Mouse (Mus musculus) embryonic stem cell, embryonic (primary cell): ENCODE measurements at regions not wholly inside any gene's neighbourhood (a gene's known extent, or its start where the extent isn't known, plus 50 kb on each side); places are given as distances from the start of the nearest gene placed in this dataset.

Experiments
- CTCF ChIA-PET, 4 experiments: fragments of 300-600 bp in 2 of 4; fragments of 350-600 bp in 2 of 4; sonication (Branson Sonifier 250); formaldehyde crosslinking; loops; one replicate each; lab custom pipeline; 2022; ENCODE audit warnings: inconsistent platforms in 2 of 4; lab: Charles Lee
- POLR2A ChIA-PET, 4 experiments: fragments of 300-600 bp in 2 of 4; fragments of 350-600 bp in 2 of 4; sonication (Branson Sonifier 250); formaldehyde crosslinking; loops; one replicate each; lab custom pipeline; 2022; ENCODE audit warnings: antibody characterized with exemption in 4 of 4, inconsistent platforms in 1 of 4; lab: Charles Lee

GRCm38 (mm10) chr16:46331336-46331735 is 167.0 kb downstream of the Nectin3 start:
- CTCF ChIA-PET: no interaction called here
- POLR2A ChIA-PET: no interaction called here

GRCm38 (mm10) chr16:46299079-46299721 is 144.3 kb upstream of the Gm4737 start:
- CTCF ChIA-PET: no interaction called here
- POLR2A ChIA-PET: interaction anchor here in 1 of 4 experiments (0.6 kb wide), 1 partner anchor 19 kb away, joined by 3 read pairs; no protein-coding TSS in a partner anchor

- ChIA-PET POLR2A (no interaction called here), CTCF (no interaction called here)
Observed at GRCm38 (mm10) chr16:46297192-46297591, 142.3 kb upstream of the Gm4737 start.

GRCm38 (mm10) chr16:46296412-46296811 is 141.5 kb upstream of the Gm4737 start:
- ChIA-PET POLR2A (no interaction called here), CTCF (no interaction called here)

- CTCF ChIA-PET: no interaction called here
- POLR2A ChIA-PET: no interaction called here
Observed at GRCm38 (mm10) chr16:46293831-46294230, 139.0 kb upstream of the Gm4737 start.

GRCm38 (mm10) chr16:46291067-46291833 is 136.4 kb upstream of the Gm4737 start:
- POLR2A ChIA-PET: no interaction called here
- CTCF ChIA-PET: no interaction called here

- CTCF ChIA-PET: no interaction called here
- POLR2A ChIA-PET: no interaction called here
Observed at GRCm38 (mm10) chr16:46290199-46290598, 135.3 kb upstream of the Gm4737 start.

- CTCF ChIA-PET: no interaction called here
- POLR2A ChIA-PET: no interaction called here
Observed at GRCm38 (mm10) chr16:46267533-46267932, 112.7 kb upstream of the Gm4737 start.

- POLR2A ChIA-PET: no interaction called here
- CTCF ChIA-PET: no interaction called here
Observed at GRCm38 (mm10) chr16:46251639-46252038, 96.8 kb upstream of the Gm4737 start.

GRCm38 (mm10) chr16:46250943-46251342 is 96.1 kb upstream of the Gm4737 start:
- ChIA-PET CTCF (no interaction called here), POLR2A (no interaction called here)

GRCm38 (mm10) chr16:46245598-46245997 is 90.7 kb upstream of the Gm4737 start:
- POLR2A ChIA-PET: no interaction called here
- CTCF ChIA-PET: no interaction called here

- ChIA-PET POLR2A (no interaction called here), CTCF (no interaction called here)
Observed at GRCm38 (mm10) chr16:46228744-46229143, 73.9 kb upstream of the Gm4737 start.

GRCm38 (mm10) chr16:46223084-46223600 is 68.3 kb upstream of the Gm4737 start:
- ChIA-PET CTCF (no interaction called here), POLR2A (interaction anchor here in 1 of 4 experiments (0.6 kb wide), 1 partner anchor 42 kb away, joined by 3 read pairs; no protein-coding TSS in a partner anchor)

- POLR2A ChIA-PET: no interaction called here
- CTCF ChIA-PET: no interaction called here
Observed at GRCm38 (mm10) chr16:46212504-46212903, 57.6 kb upstream of the Gm4737 start.

- ChIA-PET CTCF (no interaction called here), POLR2A (no interaction called here)
Observed at GRCm38 (mm10) chr16:46211914-46212313, 57.0 kb upstream of the Gm4737 start.

GRCm38 (mm10) chr16:46205114-46205513 is 50.2 kb upstream of the Gm4737 start:
- ChIA-PET CTCF (no interaction called here), POLR2A (no interaction called here)
